Mouse (Mus musculus) liver, embryonic 14.5 days (tissue): Measurements from ENCODE around the gene Scarb1.

Experiments used
- CTCF ChIP-seq: IDR thresholded peaks from 2 replicates; pipeline ENCODE4 v1.5.1; 2016; ENCODE audit warnings: antibody characterized with exemption, low read depth, control low read depth
- EP300 ChIP-seq: IDR thresholded peaks from 2 replicates; pipeline ENCODE4 v1.6.1; 2016; ENCODE audit warnings: antibody characterized with exemption, low read depth

DNA sequence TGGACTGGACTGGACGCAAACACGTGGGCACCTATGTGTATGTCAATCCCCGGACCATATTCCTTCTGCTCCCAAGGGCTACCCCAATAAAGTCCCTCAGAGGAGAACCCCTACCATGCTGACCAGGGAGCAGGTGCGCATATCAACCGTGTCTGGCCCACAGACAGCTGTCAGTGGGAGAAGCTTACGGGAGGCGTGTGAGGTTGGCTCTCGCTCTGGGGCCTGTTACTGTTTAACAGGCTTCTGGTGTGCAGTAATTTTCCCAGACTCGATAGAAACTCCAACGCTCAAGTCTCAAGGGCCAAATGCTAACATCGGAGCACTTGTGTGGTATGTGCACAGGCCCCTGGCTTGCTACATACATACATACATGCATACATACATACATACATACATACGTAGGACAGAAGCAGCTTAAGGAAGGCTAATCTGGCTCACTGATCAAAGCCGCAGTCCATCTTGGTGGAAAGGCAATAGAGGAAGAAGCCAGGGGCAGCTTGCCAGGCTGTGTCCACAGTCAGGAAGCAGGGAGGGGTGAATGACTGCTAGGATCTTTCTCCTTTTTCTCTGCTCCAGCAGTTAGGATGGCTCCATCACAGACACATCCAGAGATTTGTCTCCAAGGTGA, 27.8 kb downstream of the Scarb1 start:
- TF ChIP-seq CTCF: no peak
- no peak for TF ChIP-seq EP300
